Mouse (Mus musculus) lung, adult 18-20 months (tissue): ENCODE results near the gene Iqce.

Source experiments
- DNase-seq, 2 experiments: peaks; one replicate each; pipeline ENCODE4 v3.0.0; 2022; ENCODE audit warnings: mixed read lengths in 2 of 2

Iqce gene

GRCm38 (mm10) chr5:140702103-140702513 lies at the start of gene Iqce:
TSS of gene Iqce (minus strand) at chr5:140702378.
- DNase-seq, result peak; percentile 93 to 94

- peak in 1 of 2 experiments; percentile 29 for DNase-seq
Measured at GRCm38 (mm10) chr5:140750925-140751324, 48.7 kb upstream of the Iqce start.

GRCm38 (mm10) chr5:140749062-140749875 lies 47.1 kb upstream of the Iqce start:
- peak; percentile 77 for DNase-seq

- peak; percentile 32 to 37 for DNase-seq
Measured at GRCm38 (mm10) chr5:140748425-140748824, 46.2 kb upstream of the Iqce start.

DNA sequence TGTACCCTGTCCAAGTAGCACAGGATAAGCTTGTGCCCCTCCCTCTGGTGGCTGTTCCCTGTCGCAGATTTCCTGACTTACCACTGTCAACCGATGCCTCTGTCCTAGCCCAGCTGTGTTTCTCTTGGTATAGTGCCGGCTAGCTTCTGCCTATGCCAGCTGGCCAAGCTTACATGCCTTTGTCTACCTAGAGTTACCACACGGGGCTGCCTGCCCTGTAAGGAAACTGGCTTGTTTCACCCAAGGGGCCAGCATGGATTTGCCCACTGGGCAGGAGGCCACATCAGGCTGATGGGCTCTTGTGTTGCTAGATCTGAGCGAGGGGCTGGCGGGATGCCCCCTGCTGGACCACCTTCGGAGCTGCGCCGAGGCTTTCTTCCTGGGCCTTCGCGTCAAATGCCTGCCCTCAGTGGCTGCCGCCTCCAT lies 41.5 kb upstream of the Iqce start:
- no peak for DNase-seq

- no peak for DNase-seq
Measured at GRCm38 (mm10) chr5:140741877-140742276, 39.7 kb upstream of the Iqce start.

- DNase-seq, result no peak
Measured at GRCm38 (mm10) chr5:140741040-140741439, 38.9 kb upstream of the Iqce start.

GRCm38 (mm10) chr5:140739813-140740212 lies 37.6 kb upstream of the Iqce start:
- DNase-seq, result peak in 1 of 2 experiments; percentile 35

DNA sequence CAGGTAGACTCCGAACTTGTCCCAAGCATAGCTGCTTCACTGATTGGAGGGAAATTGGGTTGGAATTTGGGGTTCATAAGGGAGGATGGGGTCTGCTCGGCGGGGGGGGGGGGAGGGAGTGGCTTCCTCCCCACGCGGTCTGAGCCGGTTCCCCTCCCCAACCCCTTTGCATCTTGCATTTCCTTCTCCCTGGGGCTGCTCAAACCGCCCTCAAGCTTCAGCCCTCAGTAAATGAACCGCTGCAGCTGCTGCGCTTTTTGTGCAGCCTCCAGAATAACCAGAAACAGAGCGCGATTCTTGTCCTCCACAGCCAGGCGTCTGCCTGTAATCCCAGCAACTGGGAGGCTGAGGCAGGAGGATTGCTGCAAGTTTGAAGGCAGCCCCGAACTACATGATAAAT lies 34.0 kb upstream of the Iqce start:
- no peak for DNase-seq

GRCm38 (mm10) chr5:140735297-140735696 lies 33.1 kb upstream of the Iqce start:
- DNase-seq, result peak; percentile 75 to 76

- DNase-seq, result peak in 1 of 2 experiments; percentile 32
Measured at GRCm38 (mm10) chr5:140733336-140733735, 31.2 kb upstream of the Iqce start.

DNA sequence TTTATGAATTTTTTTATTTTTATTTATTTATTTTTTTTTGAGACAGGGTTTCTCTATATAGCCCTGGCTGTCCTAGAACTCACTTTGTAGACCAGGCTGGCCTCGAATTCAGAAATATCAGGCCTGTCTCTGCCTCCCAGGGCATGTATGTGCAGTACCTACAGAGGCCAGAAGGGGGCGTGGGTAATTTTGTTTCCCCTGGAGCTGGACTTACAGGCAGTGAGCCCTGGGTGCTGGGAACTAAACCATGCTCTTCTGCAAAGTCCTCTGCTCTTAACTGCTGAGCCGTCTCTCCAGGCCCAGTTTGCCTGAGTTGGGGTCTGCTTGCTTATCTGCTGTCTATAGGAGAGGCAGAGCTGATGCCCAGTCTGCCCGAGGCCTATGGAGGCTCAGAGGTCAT lies 30.0 kb upstream of the Iqce start:
- DNase-seq, result no peak

GRCm38 (mm10) chr5:140731040-140731797 lies 29.0 kb upstream of the Iqce start:
- DNase-seq, result no peak

DNA sequence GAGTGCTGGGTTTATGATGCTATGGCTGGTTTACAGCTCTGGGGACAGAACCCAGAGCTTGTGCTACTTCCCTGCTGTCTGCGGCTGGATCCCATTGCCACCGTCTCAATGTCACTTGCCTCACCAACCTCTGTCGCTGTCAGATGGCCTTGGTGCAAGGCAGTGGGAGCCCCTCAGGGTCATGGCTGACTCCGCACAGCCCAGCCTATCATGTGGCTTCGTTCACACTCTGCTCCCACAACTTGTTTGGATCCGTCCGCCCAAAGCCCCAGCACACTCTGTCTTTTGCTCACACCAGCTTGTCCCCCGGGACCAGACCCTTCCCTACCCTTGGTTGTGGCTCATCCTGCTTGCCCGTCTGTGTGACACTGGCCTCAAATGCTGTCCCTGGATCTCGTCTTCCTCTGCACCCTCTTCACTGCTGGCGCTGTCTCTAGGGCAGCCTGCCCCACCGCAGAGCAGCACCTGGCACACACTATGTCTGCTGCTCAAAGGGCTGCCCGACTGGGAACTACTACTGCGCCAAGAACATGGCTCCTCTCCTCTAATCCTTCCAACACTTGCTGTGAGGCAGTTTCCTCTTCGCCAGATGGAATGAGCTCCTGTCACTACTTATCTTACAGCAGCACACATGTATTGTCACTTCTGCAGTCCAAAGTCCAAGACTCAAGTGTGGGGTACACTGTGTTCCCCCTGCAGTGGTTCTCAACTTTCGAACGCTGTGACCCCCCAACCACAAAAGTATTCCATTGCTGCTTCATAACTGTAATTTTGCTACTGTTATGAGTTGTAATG lies 25.0 kb upstream of the Iqce start:
- DNase-seq, result no peak

DNA sequence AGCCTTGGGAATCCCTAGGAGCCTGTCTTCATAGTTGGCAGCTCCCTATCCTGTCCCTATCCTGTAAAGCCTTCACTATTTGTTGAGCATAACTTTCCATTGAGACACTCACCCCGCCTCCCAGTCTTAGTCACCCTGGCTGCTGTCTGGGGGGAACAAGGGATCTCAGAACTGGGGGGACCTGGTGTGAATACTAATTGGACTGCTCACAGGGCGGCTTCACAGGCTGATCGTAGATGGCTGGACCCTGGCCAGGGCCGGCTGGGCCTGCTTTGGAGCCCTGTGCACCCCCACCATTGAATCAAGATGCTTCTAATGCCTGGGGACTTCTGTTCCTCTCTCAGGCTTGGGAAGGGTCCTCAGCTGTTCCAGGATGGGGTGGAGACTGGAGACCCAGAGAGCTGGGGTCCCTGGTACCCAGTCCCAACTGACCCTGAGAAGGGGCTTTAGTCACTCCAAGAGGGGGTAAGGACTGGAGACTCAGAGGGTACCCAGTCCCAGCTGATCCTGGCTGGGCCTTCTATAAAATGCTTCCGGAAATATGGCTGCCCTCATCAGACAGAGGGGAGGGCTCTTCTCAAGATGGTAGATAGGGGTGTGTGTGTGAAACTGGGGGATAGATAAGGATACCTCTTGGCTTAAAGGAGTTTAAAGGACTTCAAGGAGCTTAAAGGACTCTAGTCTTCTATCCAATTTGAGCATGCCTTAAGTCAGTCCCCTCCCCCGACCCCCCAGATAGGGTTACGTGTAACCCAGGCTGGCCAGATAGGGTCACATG lies 24.1 kb upstream of the Iqce start:
- no peak for DNase-seq

GRCm38 (mm10) chr5:140723822-140724221 lies 21.6 kb upstream of the Iqce start, which contains the start of gene Amz1:
TSS of gene Amz1 (plus strand) at chr5:140724127.
- no peak for DNase-seq

DNA sequence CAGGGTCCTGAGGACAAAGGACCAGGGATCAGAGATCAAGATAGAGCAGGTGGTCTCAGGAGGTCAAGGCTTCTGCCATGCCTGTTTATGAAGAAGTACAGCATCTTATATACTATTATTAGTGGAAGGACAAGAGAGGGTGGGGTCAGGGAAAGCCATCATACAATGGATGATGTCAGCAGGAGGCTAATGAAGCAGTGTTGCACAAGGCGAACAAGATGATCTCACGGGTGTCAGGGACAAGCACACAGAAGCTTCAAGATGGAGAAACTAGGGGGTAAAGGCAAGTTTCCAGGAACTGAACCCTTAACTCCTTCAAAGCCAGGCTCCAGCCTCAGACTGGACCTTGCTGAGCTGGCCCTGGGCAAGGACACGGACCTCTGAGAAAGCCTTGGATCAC lies 19.9 kb upstream of the Iqce start:
- DNase-seq, result no peak

DNA sequence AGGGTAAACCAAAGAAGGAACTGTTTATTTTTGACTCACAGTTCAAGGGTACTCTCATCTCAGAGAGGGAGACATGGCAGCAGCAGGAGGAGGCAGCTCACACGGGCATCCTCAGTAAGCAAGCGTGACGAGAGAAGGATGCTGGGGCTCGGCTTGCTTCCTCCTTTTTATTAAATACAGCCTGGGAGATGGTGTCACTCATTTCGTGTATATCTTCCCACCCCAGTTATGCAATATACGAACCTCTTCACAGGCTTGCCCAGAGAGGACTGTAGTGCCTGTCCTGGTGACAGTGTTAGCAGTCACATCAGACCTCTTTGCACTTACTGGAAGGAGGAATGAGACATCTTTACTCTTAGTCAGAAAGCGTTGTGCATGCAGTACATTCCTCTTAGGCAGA lies 18.6 kb upstream of the Iqce start:
- no peak for DNase-seq

GRCm38 (mm10) chr5:140711040-140711439 lies 8.9 kb upstream of the Iqce start:
- DNase-seq, result no peak

DNA sequence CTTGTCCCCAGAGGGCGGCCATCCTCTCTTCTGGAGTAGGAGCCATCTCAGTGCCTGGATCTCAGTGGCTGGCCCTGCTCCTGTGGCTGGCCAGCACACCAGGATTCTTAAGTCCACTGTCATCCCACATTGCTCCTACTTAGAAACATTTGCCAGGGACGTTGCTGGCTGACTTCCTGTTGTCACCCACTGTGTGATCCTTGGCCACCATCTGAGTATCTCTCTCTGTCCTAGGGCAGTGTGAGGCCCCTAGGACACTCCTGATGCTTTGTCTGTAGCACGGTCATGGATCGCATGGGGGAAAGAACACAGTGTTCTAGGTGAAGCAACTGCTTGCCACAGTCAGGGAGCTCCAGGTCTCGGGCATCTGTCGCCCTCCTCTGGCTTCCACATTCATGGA lies 8.1 kb upstream of the Iqce start:
- DNase-seq, result no peak

DNA sequence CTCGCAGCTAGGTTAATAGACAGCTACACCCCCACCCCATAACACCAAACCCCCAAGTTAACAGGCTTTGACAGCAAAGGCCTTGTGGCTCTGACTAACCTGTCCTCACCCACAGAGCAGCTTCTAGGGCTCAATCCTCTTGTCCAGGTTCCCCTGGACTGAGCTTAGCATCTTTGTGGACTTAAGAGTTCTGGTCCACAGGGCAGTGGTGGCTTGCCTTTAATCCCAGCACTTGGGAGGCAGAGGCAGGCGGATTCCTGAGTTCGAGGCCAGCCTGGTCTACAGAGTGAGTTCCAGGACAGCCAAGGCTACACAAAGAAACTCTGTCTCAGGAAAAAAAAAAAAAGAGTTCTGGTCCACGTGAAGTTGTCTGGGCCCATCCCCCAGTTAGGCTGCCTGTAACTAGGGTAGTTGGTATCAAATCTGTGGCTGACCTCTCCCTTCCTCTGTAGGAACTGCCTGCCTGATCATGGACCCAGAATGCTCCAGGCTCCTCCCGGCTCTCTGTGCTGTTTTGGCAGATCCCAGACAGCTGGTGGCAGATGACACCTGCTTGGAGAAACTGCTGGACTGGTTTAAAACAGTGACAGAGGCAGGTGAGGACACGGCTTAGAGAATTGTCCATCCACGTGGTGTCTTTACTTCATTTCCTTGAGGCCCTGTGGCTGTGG lies 3.5 kb upstream of the Iqce start:
- peak; percentile 13 to 21 for DNase-seq
